ENCODE assay signal across 8 mouse cellular contexts in the genomic region with DNA sequence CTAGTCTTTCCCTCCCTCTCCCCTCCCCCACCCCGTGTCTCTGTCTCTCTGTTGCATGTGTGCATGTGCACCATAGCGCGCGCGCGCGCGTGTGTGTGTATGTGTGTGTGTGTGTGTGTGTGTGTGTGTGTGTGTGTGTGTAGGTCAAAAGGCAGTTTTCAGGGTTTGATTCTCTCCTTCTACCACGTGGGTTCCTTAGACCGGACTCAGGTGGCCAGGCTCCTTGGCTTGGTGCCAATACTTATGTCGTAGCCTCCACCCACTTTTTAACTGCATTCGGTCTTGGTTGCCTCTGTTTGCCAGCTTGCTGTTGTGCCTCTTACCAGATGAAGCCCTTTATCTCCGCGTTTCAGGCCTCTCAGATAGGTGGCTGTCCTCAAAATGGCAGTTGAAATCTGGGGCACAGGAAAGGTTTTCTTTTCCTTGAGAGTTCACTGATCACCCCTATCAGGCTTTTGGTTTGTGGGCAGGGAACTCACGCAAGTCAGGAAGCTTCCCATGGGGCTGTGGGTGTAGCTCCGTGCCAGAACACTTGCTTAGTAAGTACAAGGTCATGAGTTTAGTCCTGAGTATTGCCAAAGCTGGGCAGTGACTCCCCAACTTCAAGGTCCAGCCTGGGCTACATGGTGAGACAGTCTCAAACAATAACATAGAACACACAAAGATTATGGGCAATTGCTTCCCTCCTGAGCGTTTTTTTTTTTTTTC. TPM values are rescaled to one million over a fixed set of nuclear protein-coding genes. Genes with fewer than 3 reads are reported as not detected.
DNase-seq lines count a peak whose midpoint lies in the region; ATAC-seq and TF ChIP-seq lines count a peak whose summit lies in the region.

No protein-coding gene starts in this region.

- peak overlapping the region; percentile 27 for H3K4me2 ChIP-seq in heart, embryonic 16.5 days (ENCODE audit: low read depth, low read length)
- H3K4me2 ChIP-seq in intestine, embryonic 16.5 days (ENCODE audit: low read depth, low read length) = peak overlapping the region; percentile 43
- H3K4me2 ChIP-seq in liver, postnatal 0 days (ENCODE audit: low read depth, low read length) = peak overlapping the region; percentile 67

- no peak for ATAC-seq in heart, embryonic 16.5 days (replicated peaks; ENCODE audit: extremely low read depth, insufficient read depth, low FRiP score)
- peak; percentile 31 for ATAC-seq in intestine, embryonic 16.5 days
- ATAC-seq in liver, postnatal 0 days = peak; percentile 55

- peaks cover 10% of the 10 kb centered on the region for H3K4me1 ChIP-seq in heart, embryonic 16.5 days (ENCODE audit: control insufficient read depth, insufficient read depth, low read length)
- peaks cover 4% of the 10 kb centered on the region; the same call in 1 of the 2 replicates for H3K4me1 ChIP-seq in intestine, embryonic 16.5 days (ENCODE audit: control insufficient read depth, insufficient read depth, low read length)
- peaks cover 4% of the 10 kb centered on the region; the same call in 1 of the 2 replicates for H3K4me1 ChIP-seq in liver, postnatal 0 days (ENCODE audit: insufficient read depth)

- peak overlapping the region; percentile 10; the same call in 1 of the 2 replicates for H3K4me3 ChIP-seq in heart, embryonic 16.5 days (ENCODE audit: low read length)
- H3K4me3 ChIP-seq in intestine, embryonic 16.5 days (ENCODE audit: low read length) = peak overlapping the region; percentile 19
- H3K4me3 ChIP-seq in liver, postnatal 0 days (ENCODE audit: low read depth, low read length) = peak overlapping the region; percentile 47

- DNase-seq in heart, postnatal 14 days = no peak
- peak; percentile 74 for DNase-seq in R1 (ENCODE audit: low read depth, low spot score)
- DNase-seq in liver, postnatal 0 days = peak; percentile 74
- no peak for DNase-seq in left cerebral cortex, postnatal 36 days (ENCODE audit: low spot score in 2 of 2)
- DNase-seq in right cerebral cortex, postnatal 4 days = no peak
- DNase-seq in layer of hippocampus, adult 9-10 months (ENCODE audit: low spot score) = no peak

- no peaks in the 10 kb centered on the region for H3K9me3 ChIP-seq in heart, embryonic 16.5 days (replicated peaks; ENCODE audit: control insufficient read depth, low read length)
- H3K9me3 ChIP-seq in intestine, embryonic 16.5 days (ENCODE audit: control insufficient read depth, low read length) = no peaks in the 10 kb centered on the region
- no peaks in the 10 kb centered on the region for H3K9me3 ChIP-seq in liver, postnatal 0 days (ENCODE audit: low read length)

- no peak for TF ChIP-seq CTCF in liver, postnatal 0 days (IDR thresholded peaks at IDR 0.05; ENCODE audit: low read depth)

- H3K36me3 ChIP-seq in heart, embryonic 16.5 days (ENCODE audit: control insufficient read depth, insufficient read depth) = no peaks in the 10 kb centered on the region
- no peaks in the 10 kb centered on the region for H3K36me3 ChIP-seq in intestine, embryonic 16.5 days (ENCODE audit: control insufficient read depth, insufficient read depth, low read length)
- peaks cover 5% of the 10 kb centered on the region; the same call in 1 of the 2 replicates for H3K36me3 ChIP-seq in liver, postnatal 0 days (replicated peaks; ENCODE audit: insufficient read depth, low read length)

- TF ChIP-seq EP300 in liver, postnatal 0 days (IDR thresholded peaks at IDR 0.05; ENCODE audit: low read depth) = 0 out of 2 replicates have a peak, but pooled peaks have one; percentile 62

- H3K9ac ChIP-seq in heart, embryonic 16.5 days (ENCODE audit: low read length) = no peak overlapping the region
- H3K9ac ChIP-seq in intestine, embryonic 16.5 days (ENCODE audit: low read depth, low read length) = peak overlapping the region; percentile 48; the same call in 1 of the 2 replicates
- H3K9ac ChIP-seq in liver, postnatal 0 days (replicated peaks) = no peak overlapping the region; the same call in 1 of the 2 replicates

- WGBS in heart, embryonic 16.5 days = 26% methylated on average over 17 of the region's 17 CpGs
- 24% methylated on average over 17 of the region's 17 CpGs for WGBS in intestine, embryonic 16.5 days
- WGBS in liver, postnatal 0 days (ENCODE audit: insufficient replicate concordance) = 15% methylated on average over 17 of the region's 17 CpGs

- H3K27me3 ChIP-seq in heart, embryonic 16.5 days (ENCODE audit: control insufficient read depth, insufficient read depth, low read length) = peaks cover 48% of the 10 kb centered on the region
- H3K27me3 ChIP-seq in intestine, embryonic 16.5 days (replicated peaks; ENCODE audit: control insufficient read depth, insufficient read depth, low read length) = 0 out of 2 replicates have a peak, but pooled peaks cover 7% of the 10 kb centered on the region
- H3K27me3 ChIP-seq in liver, postnatal 0 days (ENCODE audit: insufficient read depth, low read length) = peaks cover 19% of the 10 kb centered on the region

- intact Hi-C loops in heart, postnatal 14 days (cut with DNase I) = no loop called here
- intact Hi-C loops in left cerebral cortex, postnatal 36 days (cut with DNase I) = no loop called here

- H3K27ac ChIP-seq in heart, embryonic 16.5 days (ENCODE audit: low read length) = no peak overlapping the region
- peak overlapping the region; percentile 86 for H3K27ac ChIP-seq in intestine, embryonic 16.5 days (ENCODE audit: low read length)
- peak overlapping the region; percentile 98 for H3K27ac ChIP-seq in liver, postnatal 0 days (ENCODE audit: low read depth)

RNA-seq across cellular contexts. Expression of a gene that starts 1.7 kb away (rescaled TPM):
- 4.2 and 6.1 TPM in 2 replicates for polyA plus RNA-seq in heart, embryonic 16.5 days (2015; fragmentation: Nextera tagmentation; extraction: Ambion mirVana)
- 1 to 10 TPM in 1 of 2 experiments, under 1 TPM in 1; 1.00 to 1.1 TPM for total RNA-seq in heart, postnatal 14 days (2021)
- 25.7 and 29.1 TPM in 2 replicates for polyA plus RNA-seq in intestine, embryonic 16.5 days (2015; fragmentation: Nextera tagmentation; extraction: Ambion mirVana)
- 13.7 and 15.7 TPM in 2 replicates for polyA plus RNA-seq in liver, postnatal 0 days (2015; fragmentation: Nextera tagmentation; extraction: Ambion mirVana)
- total RNA-seq in left cerebral cortex, postnatal 36 days (2021) = 1 to 10 TPM in 1 of 2 experiments, under 1 TPM in 1; 0.84 to 1.4 TPM

RNA-seq across cellular contexts. Expression of a gene that starts 13.7 kb away (rescaled TPM):
- polyA plus RNA-seq in heart, embryonic 16.5 days (2015; fragmentation: Nextera tagmentation; extraction: Ambion mirVana) = 1.5 and 1.9 TPM in 2 replicates
- 1 to 10 TPM; 1.2 to 1.3 TPM for total RNA-seq in heart, postnatal 14 days (2021)
- 6.2 and 7.0 TPM in 2 replicates for polyA plus RNA-seq in intestine, embryonic 16.5 days (2015; fragmentation: Nextera tagmentation; extraction: Ambion mirVana)
- polyA plus RNA-seq in liver, postnatal 0 days (2015; fragmentation: Nextera tagmentation; extraction: Ambion mirVana) = 0.99 and 1.4 TPM in 2 replicates
- 1 to 10 TPM; 4.3 to 4.6 TPM for total RNA-seq in left cerebral cortex, postnatal 36 days (2021)

RNA-seq across cellular contexts. Expression of a gene that starts 31.9 kb away (rescaled TPM):
- polyA plus RNA-seq in heart, embryonic 16.5 days (2015; fragmentation: Nextera tagmentation; extraction: Ambion mirVana) = 25.0 and 71.7 TPM in 2 replicates
- total RNA-seq in heart, postnatal 14 days (2021) = 10 to 100 TPM in 1 of 2 experiments, 1 to 10 TPM in 1; 1.7 to 14.9 TPM
- 0.71 and 1.1 TPM in 2 replicates for polyA plus RNA-seq in intestine, embryonic 16.5 days (2015; fragmentation: Nextera tagmentation; extraction: Ambion mirVana)
- polyA plus RNA-seq in liver, postnatal 0 days (2015; fragmentation: Nextera tagmentation; extraction: Ambion mirVana) = not detected in 2 replicates
- not detected for total RNA-seq in left cerebral cortex, postnatal 36 days (2021)

RNA-seq across cellular contexts. Expression of a gene that starts 37.7 kb away (rescaled TPM):
- 0.41 and 0.87 TPM in 2 replicates for polyA plus RNA-seq in heart, embryonic 16.5 days (2015; fragmentation: Nextera tagmentation; extraction: Ambion mirVana)
- under 1 TPM; 0.19 to 0.59 TPM for total RNA-seq in heart, postnatal 14 days (2021)
- polyA plus RNA-seq in intestine, embryonic 16.5 days (2015; fragmentation: Nextera tagmentation; extraction: Ambion mirVana) = 100 and 102 TPM in 2 replicates
- 0.68 and 0.73 TPM in 2 replicates for polyA plus RNA-seq in liver, postnatal 0 days (2015; fragmentation: Nextera tagmentation; extraction: Ambion mirVana)
- total RNA-seq in left cerebral cortex, postnatal 36 days (2021) = under 1 TPM; 0.62 to 0.63 TPM

RNA-seq across cellular contexts. Expression of a gene that starts 59.7 kb away (rescaled TPM):
- 11.7 and 30.7 TPM in 2 replicates for polyA plus RNA-seq in heart, embryonic 16.5 days (2015; fragmentation: Nextera tagmentation; extraction: Ambion mirVana)
- total RNA-seq in heart, postnatal 14 days (2021) = 1 to 10 TPM; 4.5 to 9.4 TPM
- not detected in 2 replicates for polyA plus RNA-seq in intestine, embryonic 16.5 days (2015; fragmentation: Nextera tagmentation; extraction: Ambion mirVana)
- polyA plus RNA-seq in liver, postnatal 0 days (2015; fragmentation: Nextera tagmentation; extraction: Ambion mirVana) = 0.17 and 0.46 TPM in 2 replicates
- total RNA-seq in left cerebral cortex, postnatal 36 days (2021) = not detected

Comparison
In these comparisons a context has a peak if more than half of its experiments do, and no peak if none do; other contexts are left out.
1. DNase-seq: peak in R1 (single experiment) and liver, postnatal 0 days (single experiment); none in heart, postnatal 14 days (0 of 2), left cerebral cortex, postnatal 36 days (0 of 2), right cerebral cortex, postnatal 4 days (single experiment) and layer of hippocampus, adult 9-10 months (single experiment).
2. RNA of a gene that starts 31.9 kb away (polyA plus RNA-seq): 25.0 to 71.7 TPM in heart, embryonic 16.5 days; 0.71 to 1.1 TPM in intestine, embryonic 16.5 days and not detected in liver, postnatal 0 days; every median in the first group is over 10 times any median in the second.
3. Peak in every context shown above with its lines, with median percentiles within 50 percentile points of each other: H3K4me2 ChIP-seq and H3K4me3 ChIP-seq.